ENCODE assay signal across 12 mouse cellular contexts in genomic region chr8:11574911-11575603, GRCm38 (mm10). TPM values are rescaled to one million over a fixed set of nuclear protein-coding genes. Genes with fewer than 3 reads are reported as not detected.
DNase-seq lines count a peak whose midpoint lies in the region; ATAC-seq and TF ChIP-seq lines count a peak whose summit lies in the region.
"Had no signal": no experiment of that assay in that cellular context is flagged by ENCODE, and none has a peak within 500 bp of the region (broad histone marks: within the 10 kb centered on the region; RNA-seq: fewer than 3 reads in every experiment).

No protein-coding gene starts in this region.

- H3K27ac ChIP-seq in heart, embryonic 16.5 days (ENCODE audit: low read length) = no peak overlapping the region
- peak overlapping the region; percentile 43; the same call in 1 of the 2 replicates for H3K27ac ChIP-seq in intestine, embryonic 14.5 days (ENCODE audit: low read depth)
- H3K27ac ChIP-seq: liver, embryonic 14.5 days had no signal

- no peaks in the 10 kb centered on the region for H3K9me3 ChIP-seq in heart, embryonic 16.5 days (replicated peaks; ENCODE audit: control insufficient read depth, low read length)
- no peaks in the 10 kb centered on the region for H3K9me3 ChIP-seq in E14TG2a.4 (ENCODE audit: low read length)
- no peaks in the 10 kb centered on the region for H3K9me3 ChIP-seq in intestine, embryonic 14.5 days (ENCODE audit: control insufficient read depth, low read length)

- H3K4me1 ChIP-seq in heart, embryonic 16.5 days (ENCODE audit: control insufficient read depth, insufficient read depth, low read length) = no peaks in the 10 kb centered on the region; the same call in 1 of the 2 replicates
- H3K4me1 ChIP-seq in E14TG2a.4 (replicated peaks; ENCODE audit: low read depth, low read length) = peaks cover 13% of the 10 kb centered on the region
- peaks cover 15% of the 10 kb centered on the region for H3K4me1 ChIP-seq in intestine, embryonic 14.5 days (replicated peaks; ENCODE audit: control insufficient read depth, insufficient read depth, low read length)

- TF ChIP-seq CTCF in E14TG2a.4 (conservative IDR thresholded peaks at IDR 0.05; ENCODE audit: low read length) = no peak

- H3K4me2 ChIP-seq in heart, embryonic 16.5 days (ENCODE audit: low read depth, low read length) = no peak overlapping the region
- H3K4me2 ChIP-seq in intestine, embryonic 14.5 days (ENCODE audit: low read length) = no peak overlapping the region

- no peak overlapping the region; the same call in 1 of the 2 replicates for H3K9ac ChIP-seq in heart, embryonic 16.5 days (ENCODE audit: low read length)
- no peak overlapping the region for H3K9ac ChIP-seq in intestine, embryonic 14.5 days (ENCODE audit: low read length)
- H3K9ac ChIP-seq: liver, embryonic 14.5 days had no signal

- H3K36me3 ChIP-seq in heart, embryonic 16.5 days (ENCODE audit: control insufficient read depth, insufficient read depth) = no peaks in the 10 kb centered on the region
- H3K36me3 ChIP-seq in E14TG2a.4 (ENCODE audit: insufficient read depth, low read length) = peaks cover 9% of the 10 kb centered on the region
- no peaks in the 10 kb centered on the region for H3K36me3 ChIP-seq in intestine, embryonic 14.5 days (ENCODE audit: control insufficient read depth, insufficient read depth, low read length)

- H3K4me3 ChIP-seq in heart, embryonic 16.5 days (ENCODE audit: low read length) = no peak overlapping the region
- H3K4me3 ChIP-seq in E14TG2a.4 (replicated peaks; ENCODE audit: low read length) = 0 out of 2 replicates have a peak overlapping the region, but pooled peaks have one; percentile 1
- H3K4me3 ChIP-seq in intestine, embryonic 14.5 days (ENCODE audit: low read depth, low read length) = no peak overlapping the region

- no peak for DNase-seq in heart, adult 9 months (ENCODE audit: low spot score in 2 of 2)
- no peak for DNase-seq in intestine, embryonic 14.5 days (ENCODE audit: low spot score)
- no peak for DNase-seq in right cerebral cortex, postnatal 36 days (ENCODE audit: low spot score in 2 of 2)
- DNase-seq in adrenal gland, postnatal 25 days = no peak
- DNase-seq in retina, embryonic 14.5 days (ENCODE audit: low spot score) = no peak
- DNase-seq: gastrocnemius, postnatal 25 days; retina, postnatal 1 day had no signal

- 58% methylated on average over 9 of the region's 9 CpGs for WGBS in heart, embryonic 16.5 days
- WGBS in intestine, embryonic 14.5 days = 50% methylated on average over 9 of the region's 9 CpGs

- peak; percentile 21; the same call in 1 of the 2 replicates for ATAC-seq in heart, embryonic 16.5 days (replicated peaks; ENCODE audit: extremely low read depth, insufficient read depth, low FRiP score)
- ATAC-seq in intestine, embryonic 14.5 days (replicated peaks; ENCODE audit: low FRiP score, low TSS enrichment, low read depth) = no peak
- peak; percentile 64 for ATAC-seq in megakaryocyte progenitor cell, adult 5-6 weeks (replicated peaks; ENCODE audit: poor library complexity)
- ATAC-seq: inflammation-experienced regulatory T-cells, adult 6 months had no signal

- no peaks in the 10 kb centered on the region for H3K27me3 ChIP-seq in heart, embryonic 16.5 days (ENCODE audit: control insufficient read depth, insufficient read depth, low read length)
- no peaks in the 10 kb centered on the region for H3K27me3 ChIP-seq in E14TG2a.4 (ENCODE audit: insufficient read depth, low read length)
- no peaks in the 10 kb centered on the region for H3K27me3 ChIP-seq in intestine, embryonic 14.5 days (replicated peaks; ENCODE audit: control insufficient read depth, insufficient read depth, low read length)

RNA-seq across cellular contexts. Expression of gene Ing1, which starts 19.7 kb away (rescaled TPM):
- 26.3 and 29.1 TPM in 2 replicates for polyA plus RNA-seq in heart, embryonic 16.5 days (2015; fragmentation: Nextera tagmentation; extraction: Ambion mirVana)
- polyA plus RNA-seq in intestine, embryonic 14.5 days (2014; fragmentation: Nextera tagmentation; extraction: Ambion mirVana) = 34.6 and 38.1 TPM in 2 replicates
- total RNA-seq in megakaryocyte progenitor cell, adult 5-6 weeks (2015) = 30.3 and 31.5 TPM in 2 replicates
- total RNA-seq in megakaryocyte progenitor cell, adult 5-6 weeks (2017) = 41.7 and 52.5 TPM in 2 replicates
- total RNA-seq in adrenal gland, postnatal 25 days (2021) = 37.9 and 47.1 TPM in 2 replicates

RNA-seq across cellular contexts. Expression of gene Cars2, which starts 24.5 kb away (rescaled TPM):
- polyA plus RNA-seq in heart, embryonic 16.5 days (2015; fragmentation: Nextera tagmentation; extraction: Ambion mirVana) = 33.2 and 36.0 TPM in 2 replicates
- 25.8 and 29.9 TPM in 2 replicates for polyA plus RNA-seq in intestine, embryonic 14.5 days (2014; fragmentation: Nextera tagmentation; extraction: Ambion mirVana)
- 27.6 and 32.8 TPM in 2 replicates for total RNA-seq in megakaryocyte progenitor cell, adult 5-6 weeks (2015)
- total RNA-seq in megakaryocyte progenitor cell, adult 5-6 weeks (2017) = 39.6 and 41.2 TPM in 2 replicates
- 35.5 and 44.8 TPM in 2 replicates for total RNA-seq in adrenal gland, postnatal 25 days (2021)
